Comparison of ENCODE assay signal across 11 mouse cellular contexts in genomic region chr10:81360721-81361120, GRCm38 (mm10). TPM values are rescaled to one million over a fixed set of nuclear protein-coding genes. Genes with fewer than 3 reads are reported as not detected.
A peak's percentile ranks its signal among the peaks of the same experiment; 100 is the strongest.
DNase-seq lines count a peak whose midpoint lies in the region; ATAC-seq and TF ChIP-seq lines count a peak whose summit lies in the region.
"Had no signal": no experiment of that assay in that cellular context is flagged by ENCODE, and none has a peak within 500 bp of the region (broad histone marks: within the 10 kb centered on the region; RNA-seq: fewer than 3 reads in every experiment).

No protein-coding gene starts in this region.

- peaks cover 43% of the 10 kb centered on the region for H3K27me3 ChIP-seq in hindbrain, embryonic 13.5 days
- peaks cover 76% of the 10 kb centered on the region for H3K27me3 ChIP-seq in hindbrain, embryonic 10.5 days (ENCODE audit: insufficient read depth, poor library complexity, severe bottlenecking)
- H3K27me3 ChIP-seq in G1E (ENCODE audit: insufficient read depth, low read length) = no peaks in the 10 kb centered on the region
- H3K27me3 ChIP-seq in limb, embryonic 14.5 days (ENCODE audit: control insufficient read depth, insufficient read depth, low read length) = peaks cover 26% of the 10 kb centered on the region

- no peak for DNase-seq in hindbrain, embryonic 10.5 days (ENCODE audit: low spot score)
- peak; percentile 47 for DNase-seq in G1E (ENCODE audit: low spot score)
- DNase-seq in NIH3T3 (ENCODE audit: low read depth) = peak; percentile 27
- no peak for DNase-seq in limb, embryonic 14.5 days (ENCODE audit: low spot score)
- DNase-seq in kidney, postnatal 25 days = no peak
- no peak for DNase-seq in spleen, adult 12 weeks (ENCODE audit: low spot score)
- DNase-seq: adrenal gland, postnatal 10 days; cerebellum, adult 18-20 months; kidney, postnatal 4 days had no signal

- WGBS in hindbrain, embryonic 13.5 days = 68% methylated on average over 8 of the region's 8 CpGs
- WGBS in hindbrain, embryonic 10.5 days = 71% methylated on average over 8 of the region's 8 CpGs
- WGBS in limb, embryonic 14.5 days = 54% methylated on average over 8 of the region's 8 CpGs

- no peaks in the 10 kb centered on the region for H3K9me3 ChIP-seq in hindbrain, embryonic 13.5 days
- H3K9me3 ChIP-seq in hindbrain, embryonic 10.5 days = no peaks in the 10 kb centered on the region
- no peaks in the 10 kb centered on the region for H3K9me3 ChIP-seq in G1E (replicated peaks)
- H3K9me3 ChIP-seq in limb, embryonic 14.5 days (ENCODE audit: control insufficient read depth, low read length) = no peaks in the 10 kb centered on the region
- H3K9me3 ChIP-seq: embryonic facial prominence, embryonic 15.5 days had no signal

- TF ChIP-seq CTCF in G1E (IDR thresholded peaks at IDR 0.05; ENCODE audit: low read depth, low read length) = no peak

- no peak for ATAC-seq in hindbrain, embryonic 13.5 days (ENCODE audit: low FRiP score)
- ATAC-seq in G1E (ENCODE audit: extremely low read depth, insufficient number of reproducible peaks, low FRiP score, poor library complexity, severe bottlenecking) = peak; percentile 47
- no peak for ATAC-seq in limb, embryonic 14.5 days (ENCODE audit: low FRiP score, low read depth)

- peaks cover 15% of the 10 kb centered on the region for H3K36me3 ChIP-seq in hindbrain, embryonic 13.5 days
- peaks cover 28% of the 10 kb centered on the region for H3K36me3 ChIP-seq in hindbrain, embryonic 10.5 days
- H3K36me3 ChIP-seq in G1E (replicated peaks) = peaks cover 72% of the 10 kb centered on the region
- peaks cover 13% of the 10 kb centered on the region for H3K36me3 ChIP-seq in limb, embryonic 14.5 days (ENCODE audit: control insufficient read depth, insufficient read depth, low read length)

- TF ChIP-seq POLR2A in limb, embryonic 14.5 days (IDR thresholded peaks at IDR 0.05; ENCODE audit: borderline replicate concordance, extremely low read depth, insufficient read depth, insufficient read length) = no peak

- H3K4me2 ChIP-seq in hindbrain, embryonic 13.5 days = no peak overlapping the region
- no peak overlapping the region for H3K4me2 ChIP-seq in limb, embryonic 14.5 days (replicated peaks; ENCODE audit: low read depth, low read length, severe bottlenecking)
- H3K4me2 ChIP-seq: embryonic facial prominence, embryonic 15.5 days had no signal

- H3K4me1 ChIP-seq in hindbrain, embryonic 13.5 days (replicated peaks) = peaks cover 56% of the 10 kb centered on the region
- H3K4me1 ChIP-seq in hindbrain, embryonic 10.5 days (replicated peaks) = peaks cover 95% of the 10 kb centered on the region
- H3K4me1 ChIP-seq in G1E (ENCODE audit: insufficient read depth, low read depth, low read length) = peaks cover 93% of the 10 kb centered on the region
- H3K4me1 ChIP-seq in limb, embryonic 14.5 days (ENCODE audit: control insufficient read depth, insufficient read depth, low read length) = peaks cover 32% of the 10 kb centered on the region

- H3K27ac ChIP-seq in hindbrain, embryonic 13.5 days = no peak overlapping the region
- no peak overlapping the region; the same call in 1 of the 2 replicates for H3K27ac ChIP-seq in hindbrain, embryonic 10.5 days
- H3K27ac ChIP-seq in limb, embryonic 14.5 days (replicated peaks; ENCODE audit: low read depth, low read length) = no peak overlapping the region
- H3K27ac ChIP-seq: embryonic facial prominence, embryonic 15.5 days had no signal

- H3K4me3 ChIP-seq in hindbrain, embryonic 13.5 days = no peak overlapping the region
- H3K4me3 ChIP-seq in hindbrain, embryonic 10.5 days = no peak overlapping the region
- H3K4me3 ChIP-seq in G1E (ENCODE audit: low read depth, low read length) = peak overlapping the region; percentile 66; the same call in 1 of the 2 replicates
- no peak overlapping the region for H3K4me3 ChIP-seq in limb, embryonic 14.5 days (replicated peaks; ENCODE audit: low read length)
- H3K4me3 ChIP-seq: embryonic facial prominence, embryonic 15.5 days had no signal

- peak overlapping the region; percentile 43; the same call in 1 of the 2 replicates for H3K9ac ChIP-seq in hindbrain, embryonic 13.5 days
- peak overlapping the region; percentile 38 for H3K9ac ChIP-seq in limb, embryonic 14.5 days (ENCODE audit: low read depth, low read length, severe bottlenecking)
- H3K9ac ChIP-seq: embryonic facial prominence, embryonic 15.5 days had no signal

RNA-seq across cellular contexts. Expression of gene Mfsd12, which starts 3.4 kb away (rescaled TPM):
- polyA plus RNA-seq in hindbrain, embryonic 13.5 days (2015; fragmentation: Nextera tagmentation; extraction: Ambion mirVana) = 11.9 and 12.4 TPM in 2 replicates
- polyA plus RNA-seq in hindbrain, embryonic 10.5 days (2016; fragmentation: Nextera tagmentation; extraction: Ambion mirVana) = 9.2 and 12.9 TPM in 2 replicates
- total RNA-seq in G1E (2014; fragmentation: Nextera tagmentation) (14.3 and 14.4 TPM in 2 replicates), G1E (2017) (13.1 and 14.6 TPM in 2 replicates)
- 46.7 and 48.2 TPM in 2 replicates for polyA plus RNA-seq in G1E (2012)
- 12.0 and 18.5 TPM in 2 replicates for polyA plus RNA-seq in limb, embryonic 14.5 days (2012; rRNA removed)
- 6.8 and 8.0 TPM in 2 replicates for polyA plus RNA-seq in limb, embryonic 14.5 days (2014; fragmentation: Nextera tagmentation; extraction: Ambion mirVana)

RNA-seq across cellular contexts. Expression of gene 4930404N11Rik, which starts 4.9 kb away (rescaled TPM):
- polyA plus RNA-seq in hindbrain, embryonic 13.5 days (2015; fragmentation: Nextera tagmentation; extraction: Ambion mirVana) = 1.0 and 1.1 TPM in 2 replicates
- 0.61 and 0.62 TPM in 2 replicates for polyA plus RNA-seq in hindbrain, embryonic 10.5 days (2016; fragmentation: Nextera tagmentation; extraction: Ambion mirVana)
- total RNA-seq in G1E (2014; fragmentation: Nextera tagmentation) = 2.0 TPM in 1 of 2 replicates, not detected in the other
- 0.17 and 1.2 TPM in 2 replicates for total RNA-seq in G1E (2017)
- polyA plus RNA-seq in G1E (2012) = 0.52 and 0.65 TPM in 2 replicates
- polyA plus RNA-seq in limb, embryonic 14.5 days (2012; rRNA removed) = 0.43 and 0.95 TPM in 2 replicates
- 0.37 and 0.41 TPM in 2 replicates for polyA plus RNA-seq in limb, embryonic 14.5 days (2014; fragmentation: Nextera tagmentation; extraction: Ambion mirVana)

RNA-seq across cellular contexts. Expression of gene Hmg20b, which starts 10.4 kb away (rescaled TPM):
- polyA plus RNA-seq in hindbrain, embryonic 13.5 days (2015; fragmentation: Nextera tagmentation; extraction: Ambion mirVana) = 47.3 and 50.4 TPM in 2 replicates
- 111 and 128 TPM in 2 replicates for polyA plus RNA-seq in hindbrain, embryonic 10.5 days (2016; fragmentation: Nextera tagmentation; extraction: Ambion mirVana)
- total RNA-seq in G1E (2014; fragmentation: Nextera tagmentation) = 36.7 and 39.2 TPM in 2 replicates
- 12.0 and 21.9 TPM in 2 replicates for total RNA-seq in G1E (2017)
- polyA plus RNA-seq in G1E (2012) = 142 and 193 TPM in 2 replicates
- 135 and 137 TPM in 2 replicates for polyA plus RNA-seq in limb, embryonic 14.5 days (2012; rRNA removed)
- polyA plus RNA-seq in limb, embryonic 14.5 days (2014; fragmentation: Nextera tagmentation; extraction: Ambion mirVana) = 92.9 and 104 TPM in 2 replicates

RNA-seq across cellular contexts. Expression of gene Fzr1, which starts 17.6 kb away (rescaled TPM):
- polyA plus RNA-seq in hindbrain, embryonic 13.5 days (2015; fragmentation: Nextera tagmentation; extraction: Ambion mirVana) = 121 and 126 TPM in 2 replicates
- polyA plus RNA-seq in hindbrain, embryonic 10.5 days (2016; fragmentation: Nextera tagmentation; extraction: Ambion mirVana) = 138 and 143 TPM in 2 replicates
- total RNA-seq in G1E (2014; fragmentation: Nextera tagmentation) (29.7 and 65.2 TPM in 2 replicates), G1E (2017) (15.8 and 22.8 TPM in 2 replicates)
- polyA plus RNA-seq in G1E (2012) = 88.9 and 96.2 TPM in 2 replicates
- polyA plus RNA-seq in limb, embryonic 14.5 days (2012; rRNA removed) = 109 and 142 TPM in 2 replicates
- 92.8 and 95.5 TPM in 2 replicates for polyA plus RNA-seq in limb, embryonic 14.5 days (2014; fragmentation: Nextera tagmentation; extraction: Ambion mirVana)

RNA-seq across cellular contexts. Expression of gene Gipc3, which starts 17.7 kb away (rescaled TPM):
- not detected in 2 replicates for polyA plus RNA-seq in hindbrain, embryonic 13.5 days (2015; fragmentation: Nextera tagmentation; extraction: Ambion mirVana)
- not detected in 2 replicates for polyA plus RNA-seq in hindbrain, embryonic 10.5 days (2016; fragmentation: Nextera tagmentation; extraction: Ambion mirVana)
- total RNA-seq in G1E (2014; fragmentation: Nextera tagmentation) (not detected in 2 replicates), G1E (2017) (0.11 TPM in 1 of 2 replicates, not detected in the other)
- not detected in 2 replicates for polyA plus RNA-seq in G1E (2012)
- polyA plus RNA-seq in limb, embryonic 14.5 days (2012; rRNA removed) = 0.09 and 0.12 TPM in 2 replicates
- polyA plus RNA-seq in limb, embryonic 14.5 days (2014; fragmentation: Nextera tagmentation; extraction: Ambion mirVana) = 0.06 TPM in 2 replicates

Comparison
In these comparisons a context has a peak if more than half of its experiments do, and no peak if none do; other contexts are left out.
1. DNase-seq: peak in G1E (single experiment) and NIH3T3 (single experiment); none in hindbrain, embryonic 10.5 days (single experiment), limb, embryonic 14.5 days (single experiment), kidney, postnatal 25 days (0 of 2) and spleen, adult 12 weeks (single experiment).